Mouse (Mus musculus): Measurements from ENCODE around the gene Cryba4.

- TF ChIP-seq POLR2A (IDR thresholded peaks at IDR 0.05; ENCODE audit: borderline replicate concordance, insufficient read depth, low read length) (no peak), CTCF (IDR thresholded peaks at IDR 0.05; ENCODE audit: borderline replicate concordance, insufficient read depth, low read depth, low read length) (no peak)
Measured at GRCm38 (mm10) chr5:112219398-112219797, 32.9 kb downstream of the Cryba4 start.
